Mouse (Mus musculus): ENCODE results near the gene Amy2a3.
"Not testable (repeated sequence)": the region's sequence is repeated elsewhere in the genome, so short reads cannot be mapped to it uniquely, and the experiment has no call there.

The Amy2a3 gene

GRCm38 (mm10) chr3:113323952-113324351 is at the start of gene Amy2a3:
Gene Amy2a3, minus strand, starts transcription at chr3:113324052.
- not testable (repeated sequence) for DNase-seq (ENCODE audit: extremely low spot score)

GRCm38 (mm10) chr3:113356558-113356957 is 32.7 kb upstream of the Amy2a3 start, which contains the start of gene Amy2a2:
Gene Amy2a2, minus strand, starts transcription at chr3:113356658.
- DNase-seq (ENCODE audit: extremely low spot score), result not testable (repeated sequence)

- not testable (repeated sequence) for DNase-seq (ENCODE audit: extremely low spot score)
Measured at GRCm38 (mm10) chr3:113345484-113345883, 21.6 kb upstream of the Amy2a3 start.

- not testable (repeated sequence) for DNase-seq (ENCODE audit: extremely low spot score)
Measured at GRCm38 (mm10) chr3:113312937-113313336, 10.9 kb downstream of the Amy2a3 start.

- not testable (repeated sequence) for DNase-seq (ENCODE audit: extremely low spot score)
Measured at GRCm38 (mm10) chr3:113291349-113291748, 32.5 kb downstream of the Amy2a3 start, which contains the start of gene Amy2a4. Gene Amy2a4, minus strand, starts transcription at chr3:113291449.

GRCm38 (mm10) chr3:113280285-113280684 is 43.6 kb downstream of the Amy2a3 start:
- not testable (repeated sequence) for DNase-seq (ENCODE audit: extremely low spot score)

- not testable (repeated sequence) for DNase-seq (ENCODE audit: extremely low spot score)
Measured at GRCm38 (mm10) chr3:113279586-113279985, 44.3 kb downstream of the Amy2a3 start.

Measured in embryo, embryonic 9.5 days (tissue).